Mouse (Mus musculus): ENCODE measurements around the gene Dyrk1a. TPM values are rescaled to one million over a fixed set of nuclear protein-coding genes. Genes with fewer than 3 reads are reported as not detected.

Dyrk1a gene
- polyA plus RNA-seq, 1 experiment from 2014 or later, result 9.0 TPM

GRCm38 (mm10) chr16:94536417-94537158 is 33.2 kb upstream of the Dyrk1a start:
- no peak overlapping the region for H3K27ac ChIP-seq
- no peak for ATAC-seq (ENCODE audit: insufficient number of reproducible peaks, insufficient read depth, low FRiP score, low TSS enrichment)

DNA sequence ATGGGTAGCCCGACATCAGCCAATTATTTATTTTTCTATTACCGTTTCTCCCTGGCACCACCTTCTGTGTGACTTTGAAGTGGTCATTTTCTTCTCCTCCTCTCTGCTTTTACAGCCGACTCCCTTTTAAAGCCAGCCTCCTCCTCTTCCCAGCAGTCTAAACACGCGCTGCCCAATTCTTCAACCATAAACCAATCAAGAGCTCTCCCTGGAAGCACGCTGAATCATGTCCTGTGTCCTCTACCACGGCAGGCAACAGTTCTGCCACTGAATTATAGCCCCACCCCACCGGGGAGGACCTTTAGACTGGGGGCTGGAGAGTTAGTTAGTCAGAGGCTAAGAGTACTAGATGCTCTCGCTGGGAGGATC is 32.7 kb upstream of the Dyrk1a start:
- peaks cover 8% of the 10 kb centered on the region; the same call in 1 of the 2 replicates for H3K4me1 ChIP-seq
- WGBS, result 60% methylated on average over 9 of the region's 9 CpGs

More at GRCm38 (mm10) chr16:94536417-94537158, 33.2 kb upstream of the Dyrk1a start:
- no peak overlapping the region for H3K9ac ChIP-seq
- WGBS, result 55% methylated on average over 7 of the region's 7 CpGs
- H3K4me3 ChIP-seq, result no peak overlapping the region
- no peaks in the 10 kb centered on the region for H3K36me3 ChIP-seq
- H3K27me3 ChIP-seq, result no peaks in the 10 kb centered on the region
- peaks cover 8% of the 10 kb centered on the region; the same call in 1 of the 2 replicates for H3K4me1 ChIP-seq
- no peaks in the 10 kb centered on the region for H3K9me3 ChIP-seq
- H3K4me2 ChIP-seq (replicated peaks), result no peak overlapping the region

GRCm38 (mm10) chr16:94540140-94540539 is 29.7 kb upstream of the Dyrk1a start:
- no peaks in the 10 kb centered on the region for H3K27me3 ChIP-seq
- no peak overlapping the region for H3K27ac ChIP-seq
- no peaks in the 10 kb centered on the region for H3K36me3 ChIP-seq
- no peak overlapping the region for H3K4me3 ChIP-seq
- no peak overlapping the region for H3K4me2 ChIP-seq (replicated peaks)
- peaks cover 8% of the 10 kb centered on the region; the same call in 1 of the 2 replicates for H3K4me1 ChIP-seq
- WGBS, result 96% methylated on average over 9 of the region's 9 CpGs
- no peak overlapping the region for H3K9ac ChIP-seq
- no peak for ATAC-seq (ENCODE audit: insufficient number of reproducible peaks, insufficient read depth, low FRiP score, low TSS enrichment)
- no peaks in the 10 kb centered on the region for H3K9me3 ChIP-seq

More for the DNA sequence above, 32.7 kb upstream of the Dyrk1a start:
- Histone ChIP-seq H3K9me3 (no peaks in the 10 kb centered on the region), H3K27ac (no peak overlapping the region), H3K4me2 (replicated peaks) (no peak overlapping the region), H3K27me3 (no peaks in the 10 kb centered on the region), H3K36me3 (no peaks in the 10 kb centered on the region), H3K9ac (no peak overlapping the region), H3K4me3 (no peak overlapping the region)
- ATAC-seq (ENCODE audit: insufficient number of reproducible peaks, insufficient read depth, low FRiP score, low TSS enrichment), result no peak

GRCm38 (mm10) chr16:94542898-94543297 is 26.9 kb upstream of the Dyrk1a start:
- no peaks in the 10 kb centered on the region for H3K4me1 ChIP-seq
- no peak overlapping the region for H3K9ac ChIP-seq
- H3K27me3 ChIP-seq, result no peaks in the 10 kb centered on the region
- H3K27ac ChIP-seq, result no peak overlapping the region
- H3K9me3 ChIP-seq, result no peaks in the 10 kb centered on the region
- WGBS, result 82% methylated on average over 8 of the region's 8 CpGs
- ATAC-seq (ENCODE audit: insufficient number of reproducible peaks, insufficient read depth, low FRiP score, low TSS enrichment), result no peak
- H3K4me2 ChIP-seq (replicated peaks), result no peak overlapping the region
- H3K36me3 ChIP-seq, result no peaks in the 10 kb centered on the region
- H3K4me3 ChIP-seq, result no peak overlapping the region

DNA sequence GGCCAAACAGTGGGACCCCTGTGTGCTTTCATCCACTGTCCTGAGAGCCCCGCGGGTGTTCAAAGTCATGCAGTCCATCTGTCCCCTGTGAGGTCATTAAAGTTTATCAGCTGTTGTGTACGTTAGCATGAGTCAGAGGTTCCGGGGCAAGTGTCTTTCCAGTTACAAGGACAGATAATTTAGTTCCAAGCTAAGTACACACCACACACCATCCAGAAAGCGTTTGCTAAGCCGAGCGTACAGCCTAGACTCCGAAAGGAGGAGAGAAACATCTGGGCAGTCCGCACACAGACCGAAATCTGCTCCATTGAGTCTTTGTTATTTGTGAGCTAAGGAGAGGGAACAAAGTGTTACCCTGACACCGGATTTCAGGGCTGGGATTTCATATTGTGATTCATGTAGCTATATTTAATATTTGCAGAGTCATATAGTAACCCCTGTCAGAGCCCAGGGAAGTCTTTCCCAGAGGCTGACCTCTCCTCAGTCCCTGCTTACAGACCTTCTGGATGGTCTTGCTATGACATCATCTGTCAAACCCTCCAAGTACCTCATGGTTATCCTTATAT is 25.2 kb upstream of the Dyrk1a start:
- Histone ChIP-seq H3K9me3 (no peaks in the 10 kb centered on the region), H3K36me3 (no peaks in the 10 kb centered on the region), H3K4me2 (replicated peaks) (no peak overlapping the region), H3K27me3 (no peaks in the 10 kb centered on the region), H3K27ac (no peak overlapping the region), H3K9ac (no peak overlapping the region), H3K4me3 (no peak overlapping the region), H3K4me1 (no peaks in the 10 kb centered on the region)
- WGBS, result 78% methylated on average over 11 of the region's 11 CpGs
- no peak for ATAC-seq (ENCODE audit: insufficient number of reproducible peaks, insufficient read depth, low FRiP score, low TSS enrichment)

GRCm38 (mm10) chr16:94545781-94546562 is 23.8 kb upstream of the Dyrk1a start:
- ATAC-seq (ENCODE audit: insufficient number of reproducible peaks, insufficient read depth, low FRiP score, low TSS enrichment), result no peak
- no peak overlapping the region for H3K27ac ChIP-seq
- no peak overlapping the region for H3K4me2 ChIP-seq (replicated peaks)
- H3K36me3 ChIP-seq, result no peaks in the 10 kb centered on the region
- WGBS, result 62% methylated on average over 8 of the region's 8 CpGs
- H3K9me3 ChIP-seq, result no peaks in the 10 kb centered on the region
- no peaks in the 10 kb centered on the region for H3K27me3 ChIP-seq
- no peaks in the 10 kb centered on the region for H3K4me1 ChIP-seq
- H3K9ac ChIP-seq, result no peak overlapping the region
- H3K4me3 ChIP-seq, result no peak overlapping the region

DNA sequence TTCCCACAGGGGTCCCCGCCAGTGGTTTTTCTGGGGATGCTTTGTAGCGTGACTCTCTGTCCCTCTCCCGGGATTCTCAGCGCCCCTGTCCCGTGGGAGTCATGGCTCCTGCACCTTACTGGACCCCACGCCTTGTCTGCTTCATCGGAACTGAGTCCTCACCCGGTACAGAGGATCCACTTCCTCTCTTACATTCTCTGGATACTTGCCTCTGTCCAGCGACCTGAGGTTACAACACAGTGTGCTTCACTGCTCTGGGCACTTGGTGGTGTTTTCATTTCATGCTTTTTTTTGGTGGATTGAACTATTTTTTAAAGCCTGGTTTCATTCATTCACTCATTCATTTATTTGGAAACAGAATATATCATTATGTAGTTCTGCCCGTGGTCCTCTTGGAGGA is 20.0 kb upstream of the Dyrk1a start:
- Histone ChIP-seq H3K36me3 (no peaks in the 10 kb centered on the region), H3K9ac (no peak overlapping the region), H3K4me3 (no peak overlapping the region), H3K4me1 (no peaks in the 10 kb centered on the region), H3K27me3 (no peaks in the 10 kb centered on the region), H3K4me2 (replicated peaks) (no peak overlapping the region), H3K9me3 (no peaks in the 10 kb centered on the region), H3K27ac (no peak overlapping the region)
- WGBS, result 69% methylated on average over 10 of the region's 10 CpGs
- no peak for ATAC-seq (ENCODE audit: insufficient number of reproducible peaks, insufficient read depth, low FRiP score, low TSS enrichment)

DNA sequence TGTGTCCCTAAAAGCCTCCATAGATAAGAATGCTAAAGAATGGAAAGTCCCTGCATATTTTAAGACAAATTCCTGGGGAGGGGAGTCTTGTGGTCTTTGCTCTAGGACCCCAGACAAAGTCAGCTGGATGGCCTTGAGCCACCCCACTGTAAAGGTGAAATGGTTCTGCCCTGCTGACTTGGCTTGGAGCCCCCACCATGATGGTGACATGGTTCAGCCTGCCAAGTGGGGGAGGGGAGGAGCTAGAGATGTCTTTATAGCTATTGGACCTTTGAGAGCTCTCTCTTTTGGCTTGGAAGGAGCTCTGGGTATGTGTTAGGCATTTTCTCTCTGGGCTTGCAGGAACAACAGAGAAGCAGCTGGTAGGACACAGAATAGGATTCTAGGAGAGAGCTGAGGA is 17.9 kb upstream of the Dyrk1a start:
- H3K36me3 ChIP-seq, result no peaks in the 10 kb centered on the region
- H3K4me3 ChIP-seq, result no peak overlapping the region
- ATAC-seq (ENCODE audit: insufficient number of reproducible peaks, insufficient read depth, low FRiP score, low TSS enrichment), result no peak
- H3K9me3 ChIP-seq, result no peaks in the 10 kb centered on the region
- H3K9ac ChIP-seq, result no peak overlapping the region
- H3K27me3 ChIP-seq, result no peaks in the 10 kb centered on the region
- no peaks in the 10 kb centered on the region for H3K4me1 ChIP-seq
- H3K4me2 ChIP-seq (replicated peaks), result no peak overlapping the region
- no peak overlapping the region for H3K27ac ChIP-seq

DNA sequence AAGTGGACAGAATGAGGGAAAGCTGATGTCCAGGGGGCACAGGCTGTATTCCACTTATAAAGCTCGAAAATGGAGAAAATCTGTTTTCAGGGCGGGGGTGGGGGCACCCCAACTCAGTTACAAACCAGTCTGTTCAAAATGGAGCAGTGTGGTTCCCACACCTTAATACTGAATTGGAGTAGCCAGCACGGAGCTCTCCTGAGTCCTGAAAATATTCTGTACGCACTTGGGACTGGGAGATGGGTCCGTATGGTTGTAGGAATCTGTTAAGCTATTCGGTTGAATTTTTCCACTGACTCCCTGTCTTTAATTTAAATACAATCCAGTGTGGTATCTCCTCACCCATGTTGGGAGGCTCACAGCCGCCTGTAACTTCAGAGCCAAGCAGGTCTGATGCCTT is 14.5 kb upstream of the Dyrk1a start:
- 76% methylated on average over 7 of the region's 7 CpGs for WGBS
- H3K4me3 ChIP-seq, result no peak overlapping the region
- no peaks in the 10 kb centered on the region for H3K9me3 ChIP-seq
- no peaks in the 10 kb centered on the region; the same call in 1 of the 2 replicates for H3K4me1 ChIP-seq
- H3K27ac ChIP-seq, result no peak overlapping the region
- no peaks in the 10 kb centered on the region for H3K27me3 ChIP-seq
- ATAC-seq (ENCODE audit: insufficient number of reproducible peaks, insufficient read depth, low FRiP score, low TSS enrichment), result no peak
- no peak overlapping the region for H3K9ac ChIP-seq
- H3K36me3 ChIP-seq, result no peaks in the 10 kb centered on the region
- H3K4me2 ChIP-seq (replicated peaks), result no peak overlapping the region

DNA sequence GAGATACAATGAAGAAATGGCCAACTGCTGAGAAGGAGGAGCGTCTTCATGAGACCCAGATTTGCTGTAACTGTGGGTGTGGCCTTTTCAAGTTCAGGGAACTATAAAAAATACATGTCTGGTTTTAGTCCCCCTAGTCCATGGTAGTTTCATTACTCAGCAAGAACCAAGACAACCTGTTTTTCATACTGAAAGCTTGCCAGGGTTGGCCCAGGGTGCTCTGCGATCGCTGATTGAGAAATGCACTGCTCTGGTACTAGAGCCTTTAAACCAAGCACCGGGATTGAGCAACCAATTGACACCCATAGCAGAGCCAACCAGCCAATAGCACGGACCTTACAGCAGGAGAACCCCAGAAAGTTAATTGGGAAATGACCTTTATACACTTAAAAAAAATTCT is 13.6 kb upstream of the Dyrk1a start:
- Histone ChIP-seq H3K4me2 (replicated peaks) (no peak overlapping the region), H3K9me3 (no peaks in the 10 kb centered on the region), H3K4me1 (no peaks in the 10 kb centered on the region; the same call in 1 of the 2 replicates), H3K27ac (no peak overlapping the region), H3K27me3 (no peaks in the 10 kb centered on the region), H3K9ac (no peak overlapping the region), H3K4me3 (no peak overlapping the region), H3K36me3 (no peaks in the 10 kb centered on the region)
- no peak for ATAC-seq (ENCODE audit: insufficient number of reproducible peaks, insufficient read depth, low FRiP score, low TSS enrichment)
- 84% methylated on average over 5 of the region's 5 CpGs for WGBS

DNA sequence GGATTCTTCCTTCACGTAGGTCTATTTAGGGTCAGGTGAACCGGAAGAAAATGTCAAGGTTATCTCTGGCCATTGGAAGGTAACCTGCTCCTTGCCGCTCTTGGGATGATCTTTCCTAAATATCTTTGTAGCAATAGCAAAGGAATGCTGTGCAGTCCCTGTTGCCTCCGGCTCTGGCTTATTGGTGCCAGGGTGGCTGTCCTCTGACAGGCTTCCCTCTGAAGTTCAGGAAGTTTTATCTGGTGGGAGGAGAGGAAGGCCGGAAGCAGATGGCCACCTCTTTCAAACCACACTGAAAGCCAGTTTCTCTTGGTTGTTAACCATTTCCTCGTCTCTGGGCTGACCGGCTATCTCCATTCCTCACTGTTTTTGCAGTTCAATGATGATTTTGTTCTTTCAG is 10.5 kb upstream of the Dyrk1a start:
- no peaks in the 10 kb centered on the region; the same call in 1 of the 2 replicates for H3K4me1 ChIP-seq
- H3K36me3 ChIP-seq, result no peaks in the 10 kb centered on the region
- H3K4me2 ChIP-seq (replicated peaks), result no peak overlapping the region
- 52% methylated on average over 7 of the region's 7 CpGs for WGBS
- no peak overlapping the region for H3K4me3 ChIP-seq
- no peaks in the 10 kb centered on the region for H3K27me3 ChIP-seq
- no peaks in the 10 kb centered on the region for H3K9me3 ChIP-seq
- 0 out of 2 replicates have a peak overlapping the region, but pooled peaks have one; percentile 12 for H3K27ac ChIP-seq
- ATAC-seq (ENCODE audit: insufficient number of reproducible peaks, insufficient read depth, low FRiP score, low TSS enrichment), result no peak
- H3K9ac ChIP-seq, result no peak overlapping the region

GRCm38 (mm10) chr16:94559782-94560181 is 10.0 kb upstream of the Dyrk1a start:
- Histone ChIP-seq H3K27me3 (no peaks in the 10 kb centered on the region), H3K4me3 (no peak overlapping the region), H3K4me1 (no peaks in the 10 kb centered on the region; the same call in 1 of the 2 replicates), H3K4me2 (replicated peaks) (no peak overlapping the region), H3K9me3 (no peaks in the 10 kb centered on the region), H3K9ac (no peak overlapping the region), H3K27ac (0 out of 2 replicates have a peak overlapping the region, but pooled peaks have one; percentile 12), H3K36me3 (no peaks in the 10 kb centered on the region)
- ATAC-seq (ENCODE audit: insufficient number of reproducible peaks, insufficient read depth, low FRiP score, low TSS enrichment), result no peak
- 74% methylated on average over 7 of the region's 7 CpGs for WGBS
